Mouse (Mus musculus): ENCODE measurements around the gene Farp1.
"Not testable (repeated sequence)": the region's sequence is repeated elsewhere in the genome, so short reads cannot be mapped to it uniquely, and the experiment has no call there.

Farp1 gene

DNA sequence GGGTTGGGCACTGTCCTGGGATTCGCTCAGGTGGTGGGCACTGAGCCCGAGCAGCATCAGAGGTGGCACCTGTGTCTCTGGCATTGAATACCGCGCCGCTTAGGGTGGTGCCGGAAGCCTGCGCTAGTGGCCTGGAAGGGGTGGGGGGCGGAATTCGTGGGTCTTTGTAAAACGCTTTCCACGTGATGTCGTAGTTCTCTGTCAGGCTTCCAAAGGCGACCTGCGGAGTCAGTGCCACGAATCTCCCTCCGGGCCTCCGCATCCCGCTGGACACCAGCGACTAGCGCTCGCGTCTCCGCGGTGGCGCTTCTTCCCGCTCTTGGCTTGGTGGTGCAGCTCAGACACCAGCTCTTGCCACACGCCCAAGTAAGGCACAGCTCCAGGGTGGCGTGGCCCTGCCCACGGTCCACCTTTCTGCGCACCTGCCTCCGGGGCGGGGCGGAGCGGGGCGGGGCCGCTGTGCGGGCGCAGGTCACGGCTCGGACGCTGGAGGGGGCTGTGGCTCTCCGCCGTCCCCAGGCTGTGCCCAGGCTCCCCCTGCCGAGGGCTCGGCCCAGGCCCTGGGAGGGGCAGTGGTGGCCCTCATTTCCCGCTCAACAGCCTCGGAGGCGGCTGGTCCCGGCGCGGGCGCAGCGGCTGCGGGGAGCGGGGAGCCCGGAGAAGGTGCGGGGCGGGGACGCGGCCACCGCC, at the start of gene Farp1:
Gene Farp1, plus strand, starts transcription at position 228 of the 690 bp plus-strand sequence.
- peak; percentile 85 to 86 for DNase-seq (ENCODE audit: low spot score in 2 of 2)

DNA sequence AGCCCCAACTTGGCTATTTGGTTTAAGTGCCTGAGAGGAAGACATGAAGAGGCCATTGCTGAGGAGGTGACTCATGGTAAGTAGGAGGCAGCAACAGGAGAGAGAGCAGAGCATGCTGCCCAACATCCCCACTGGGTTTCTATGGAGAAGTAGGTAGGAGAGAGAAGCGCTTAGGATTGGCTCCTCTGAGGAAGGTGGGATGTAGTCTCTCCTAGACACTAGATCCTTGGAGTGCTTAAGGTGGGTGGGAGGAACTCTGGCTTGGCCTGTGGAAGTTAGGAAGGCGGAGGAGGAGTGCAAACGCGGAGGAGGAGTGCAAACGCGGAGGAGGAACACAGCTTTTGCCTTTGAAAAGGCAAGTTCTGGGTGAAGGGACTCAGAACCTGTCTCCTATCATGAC, 45.9 kb upstream of the Farp1 start:
- no peak for DNase-seq (ENCODE audit: low spot score in 2 of 2)

DNA sequence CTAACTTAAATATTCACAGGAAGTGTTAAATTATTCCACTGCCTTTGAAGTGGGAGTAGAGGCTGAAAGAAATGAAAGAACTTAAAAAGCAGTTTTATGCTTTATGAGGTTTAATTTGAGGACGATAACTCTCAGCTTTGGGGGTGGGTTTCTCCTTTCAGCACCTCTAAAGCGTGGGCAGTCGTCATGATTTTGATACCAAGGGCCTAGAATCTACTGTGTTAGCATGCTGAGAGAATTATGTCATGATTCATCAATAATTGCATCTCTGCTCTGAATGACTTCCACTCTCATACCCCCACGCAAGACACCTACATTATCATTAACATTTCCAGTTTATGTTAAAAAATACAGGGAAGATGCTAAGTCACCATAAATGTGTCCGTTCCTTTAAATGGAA, 37.3 kb upstream of the Farp1 start:
- no peak for DNase-seq (ENCODE audit: low spot score in 2 of 2)

DNA sequence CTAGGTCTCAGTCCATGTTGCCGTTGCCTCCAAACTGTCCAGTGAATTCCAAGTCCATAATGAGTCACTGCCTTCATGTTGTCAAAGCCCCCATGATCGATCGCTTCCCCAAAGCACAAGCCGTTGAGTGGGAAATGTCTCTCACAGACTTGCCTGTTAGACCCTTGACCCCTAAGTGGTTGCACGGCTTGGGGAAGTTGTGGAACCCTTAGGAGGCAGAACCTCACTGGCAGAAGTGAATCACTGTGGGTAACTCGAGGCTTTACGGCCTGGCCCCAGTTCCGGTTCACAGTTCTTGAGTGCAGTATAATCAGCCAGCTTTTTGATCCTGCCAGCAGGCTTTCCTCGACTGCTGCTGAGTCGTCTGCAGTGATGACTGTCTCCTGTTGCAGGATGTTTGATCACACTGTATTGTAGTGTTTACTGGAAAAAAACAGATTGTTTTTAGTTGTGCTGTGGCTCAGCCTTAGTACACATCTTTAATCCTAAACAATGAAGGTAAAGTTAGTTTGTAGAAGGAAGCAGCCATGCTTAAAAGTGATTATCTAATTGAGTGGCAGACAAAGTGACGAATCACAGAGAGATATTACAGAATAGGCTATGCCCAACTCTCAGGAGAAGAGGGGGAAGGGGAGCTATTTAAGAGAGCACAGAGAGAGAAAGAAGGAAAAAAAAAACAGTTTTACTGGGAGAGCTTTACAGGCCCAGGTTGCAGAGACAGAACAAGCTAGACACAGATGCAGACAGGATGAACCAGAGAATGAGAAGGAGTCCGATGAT, 34.2 kb upstream of the Farp1 start:
- DNase-seq (ENCODE audit: low spot score in 2 of 2), result no peak

DNA sequence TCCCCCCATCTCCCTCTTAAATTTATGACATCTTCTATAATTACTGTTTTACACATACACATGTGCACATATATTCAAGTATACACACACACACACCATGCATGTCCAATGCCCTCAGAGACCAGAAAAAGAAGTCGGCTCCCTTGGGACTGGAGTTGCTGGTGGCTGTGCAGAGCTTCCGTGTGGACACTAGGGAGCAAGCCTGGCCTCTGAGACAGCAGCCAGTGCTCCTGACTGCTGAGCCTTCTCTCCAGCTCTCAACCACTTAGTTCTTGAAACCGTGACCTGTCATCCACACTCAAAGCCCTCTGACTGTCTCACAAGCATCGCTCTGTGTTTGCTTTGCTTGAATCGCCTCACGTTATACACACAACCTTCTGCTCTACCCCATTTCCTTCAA, 29.4 kb upstream of the Farp1 start:
- no peak for DNase-seq (ENCODE audit: low spot score in 2 of 2)

DNA sequence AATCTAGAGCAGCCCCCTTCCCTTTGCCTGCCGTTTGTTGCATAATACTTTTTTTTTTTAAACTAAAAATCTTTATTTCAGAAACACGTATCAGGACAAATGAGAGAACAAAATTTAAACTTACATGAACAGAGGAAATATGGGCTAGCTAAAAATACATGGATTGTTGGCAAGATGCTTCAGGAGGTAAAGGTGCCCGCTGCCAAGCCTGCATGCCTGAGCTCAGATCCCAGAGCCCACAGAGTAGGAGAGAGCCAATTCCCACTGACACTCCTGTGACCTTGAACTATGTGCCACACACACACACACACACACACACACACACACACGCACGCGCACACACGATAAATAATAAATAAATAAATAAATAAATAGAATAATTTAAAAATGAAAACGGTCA, 29.0 kb upstream of the Farp1 start:
- DNase-seq (ENCODE audit: low spot score in 2 of 2), result no peak

DNA sequence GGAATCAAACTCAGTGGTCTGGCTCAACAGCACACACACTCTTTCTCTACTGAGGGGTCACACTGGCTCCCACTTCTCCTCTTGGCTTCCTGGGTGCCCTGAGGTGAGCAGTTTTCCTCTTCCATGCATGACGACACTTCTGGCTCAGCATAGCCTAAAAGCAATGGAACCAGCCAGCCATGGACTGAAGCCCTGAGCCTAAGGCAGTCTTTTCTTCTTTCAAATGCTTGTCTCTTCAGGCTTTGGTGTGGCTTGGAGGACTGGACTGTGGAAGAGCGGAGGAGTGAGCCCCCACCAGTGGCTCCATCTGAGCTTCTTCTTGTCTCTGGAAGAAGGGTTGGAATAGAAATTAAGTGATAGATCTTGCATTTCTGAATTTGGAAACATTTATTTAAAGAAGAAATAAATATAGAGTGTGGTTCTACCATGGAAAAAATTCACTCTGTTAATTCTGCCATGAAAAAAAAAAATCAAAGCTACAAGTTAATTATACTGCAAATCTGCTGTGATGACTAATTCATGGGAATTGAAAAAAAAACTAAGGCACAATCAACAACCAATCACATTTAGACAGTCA, 19.8 kb upstream of the Farp1 start:
- no peak for DNase-seq (ENCODE audit: low spot score in 2 of 2)

DNA sequence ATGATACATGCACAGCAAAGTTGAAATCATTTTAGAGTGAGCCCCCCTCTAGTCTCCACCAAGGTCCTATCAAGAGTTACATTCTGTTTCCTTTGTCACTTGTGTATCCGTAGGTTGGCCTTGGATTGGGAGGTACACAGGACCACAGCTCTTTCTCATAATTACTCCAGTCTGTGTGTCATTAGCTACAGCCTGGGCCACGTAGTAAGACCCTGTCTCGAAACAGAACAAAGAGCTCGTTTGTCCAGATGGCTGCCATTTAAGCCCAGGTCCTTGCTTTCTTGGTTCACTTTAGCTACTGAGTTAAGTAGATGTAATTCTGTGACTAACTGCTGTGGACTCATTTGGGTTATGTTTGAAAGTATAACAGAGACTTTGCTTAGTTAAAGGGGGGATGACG, 12.6 kb upstream of the Farp1 start:
- DNase-seq (ENCODE audit: low spot score in 2 of 2), result no peak

DNA sequence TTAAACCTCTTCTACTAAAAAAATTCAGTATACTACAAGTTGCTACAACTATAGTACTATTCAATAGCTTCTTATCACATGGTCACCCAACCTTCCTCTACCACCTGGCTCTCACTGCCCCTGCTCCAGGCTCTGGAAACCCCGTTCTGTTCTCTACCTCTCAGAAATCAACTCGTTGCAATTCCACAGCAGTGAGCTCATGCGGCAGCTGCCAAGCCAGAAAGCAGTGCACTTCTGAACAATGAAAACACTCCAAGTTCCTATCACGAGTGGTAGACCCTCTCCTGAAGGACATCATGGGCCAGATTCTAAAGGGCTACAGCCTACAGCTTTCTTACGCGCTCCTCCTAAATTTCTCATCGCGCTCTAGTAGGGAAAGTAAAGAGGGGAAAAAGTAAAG, 9.6 kb upstream of the Farp1 start:
- DNase-seq (ENCODE audit: low spot score in 2 of 2), result no peak

DNA sequence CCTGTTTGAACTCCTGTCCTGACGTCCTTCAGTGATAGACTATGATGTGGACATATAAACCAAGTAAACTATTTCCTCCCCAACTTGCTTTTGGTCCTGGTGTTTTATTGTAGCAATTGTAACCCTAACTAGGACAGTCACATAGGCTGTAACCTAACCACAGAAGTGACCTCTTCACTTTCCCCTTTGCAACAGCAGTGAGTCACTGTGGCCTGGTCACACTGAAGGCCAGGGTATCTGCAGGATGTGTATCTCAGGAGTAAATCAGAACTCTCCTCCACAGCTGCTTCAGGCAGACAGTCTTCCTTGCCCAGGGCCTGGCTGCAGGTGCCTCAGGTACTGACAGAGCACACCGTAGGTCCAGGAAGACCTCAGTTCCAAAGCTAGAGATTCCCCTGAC, 3.6 kb upstream of the Farp1 start:
- DNase-seq (ENCODE audit: low spot score in 2 of 2), result no peak

DNA sequence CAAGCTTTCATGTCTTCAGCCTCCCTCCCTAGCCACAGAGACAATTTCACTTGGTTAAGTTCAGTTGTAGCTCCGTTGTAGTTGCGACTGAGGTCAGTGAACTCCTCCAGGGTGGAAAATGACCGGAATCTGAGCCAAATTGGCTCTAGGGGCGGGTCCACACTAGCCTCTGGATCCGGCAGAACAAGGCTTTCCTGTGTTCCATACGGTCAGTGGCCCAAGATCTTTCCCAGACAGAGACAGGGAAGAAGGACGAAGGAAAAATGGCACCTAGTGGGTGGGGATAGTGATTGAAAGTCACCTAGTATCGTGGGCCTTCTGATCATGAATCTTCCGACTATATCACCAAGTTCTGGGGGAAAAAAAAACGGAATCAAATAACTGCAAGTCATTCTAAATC, 475 bp upstream of the Farp1 start:
- no peak for DNase-seq (ENCODE audit: low spot score in 2 of 2)

DNA sequence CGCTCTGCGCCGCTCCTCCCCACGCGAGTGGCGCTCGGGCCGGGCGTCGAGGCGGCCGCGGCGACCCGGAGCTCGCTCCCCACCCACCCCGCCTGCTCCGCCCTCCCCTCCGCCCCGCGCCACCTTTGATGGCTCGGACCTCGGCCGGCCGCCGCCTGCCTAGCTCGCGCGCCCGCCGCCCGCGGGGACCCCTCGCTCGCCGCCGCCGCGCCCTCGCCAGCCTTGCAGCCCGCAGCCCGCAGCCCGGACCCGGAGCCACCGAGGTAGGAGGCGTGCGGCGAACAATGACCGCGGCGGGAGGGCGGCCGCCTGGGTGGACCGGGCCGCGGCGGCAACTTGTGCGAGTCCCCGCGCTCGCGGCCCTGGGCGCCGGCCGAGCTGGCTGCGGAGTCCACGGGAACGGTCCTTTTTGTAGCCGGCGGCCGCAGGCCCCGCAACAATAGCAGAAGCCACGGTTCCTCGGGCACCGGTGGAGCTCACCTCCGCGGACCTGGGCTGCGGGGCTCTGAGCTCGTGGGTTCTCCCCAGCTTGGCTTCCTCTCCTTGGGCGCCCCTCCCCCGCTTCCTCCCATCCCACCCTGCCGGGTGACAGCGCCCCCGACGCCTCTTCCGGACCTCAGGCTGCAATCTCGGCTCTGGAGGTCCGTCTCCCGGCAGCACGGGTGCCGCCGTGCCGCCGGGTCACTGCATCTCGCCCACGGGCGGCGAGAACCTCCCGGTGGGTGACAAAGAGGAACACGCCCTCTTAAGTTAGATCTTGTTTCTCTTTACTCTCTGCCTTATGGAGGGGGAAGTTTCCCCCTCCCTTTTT, 868 bp downstream of the Farp1 start:
- DNase-seq (ENCODE audit: low spot score in 2 of 2), result peak; percentile 58 to 66

DNA sequence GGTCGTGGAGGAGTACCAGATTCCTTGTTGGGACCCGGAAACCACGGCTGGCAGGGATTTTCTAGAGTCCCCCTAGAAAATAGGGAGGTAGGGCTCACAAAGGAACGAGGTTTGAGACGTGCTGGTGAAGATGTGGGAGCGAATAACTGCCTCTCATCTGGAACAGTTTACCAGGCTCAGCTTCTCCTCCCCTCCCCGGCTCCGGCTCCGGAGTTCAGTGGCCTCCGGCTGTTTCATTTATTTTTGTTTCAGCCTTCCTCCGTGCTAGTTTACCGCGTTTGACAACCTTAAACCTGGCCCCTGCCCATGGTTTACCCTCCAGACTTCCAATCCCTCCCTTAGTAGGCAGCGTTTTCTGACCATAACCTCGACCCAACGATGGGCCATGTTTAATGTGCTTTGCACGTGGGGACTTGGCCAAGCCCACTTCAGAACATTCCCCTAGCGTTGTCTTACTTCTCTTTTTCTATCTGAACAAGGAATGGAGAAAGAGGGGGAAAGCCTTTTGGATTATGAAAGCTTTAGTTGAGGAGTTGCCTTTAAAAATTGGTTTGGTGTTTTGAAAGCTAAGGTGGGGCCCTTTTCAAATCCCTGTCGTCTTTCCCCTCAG, 1.7 kb downstream of the Farp1 start:
- no peak for DNase-seq (ENCODE audit: low spot score in 2 of 2)

DNA sequence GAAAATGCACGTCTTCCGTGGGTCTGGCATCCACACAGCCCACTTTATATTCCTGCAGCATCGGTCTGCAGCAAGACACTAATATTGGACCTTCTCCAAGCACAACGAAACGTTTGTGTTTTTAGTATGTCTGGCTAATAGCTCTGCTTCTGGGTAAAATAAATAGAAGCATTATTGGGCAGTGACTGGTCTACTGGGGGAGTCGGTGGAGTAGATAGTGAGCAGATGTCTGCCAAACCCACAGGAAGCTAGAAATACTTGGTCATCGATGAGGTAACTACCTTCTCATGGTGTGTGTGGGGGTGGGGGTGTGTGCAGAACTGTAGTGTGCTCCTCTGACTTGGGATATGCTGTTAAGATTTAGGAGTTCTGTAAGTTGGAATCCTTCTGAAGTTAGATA, 2.3 kb downstream of the Farp1 start:
- no peak for DNase-seq (ENCODE audit: low spot score in 2 of 2)

DNA sequence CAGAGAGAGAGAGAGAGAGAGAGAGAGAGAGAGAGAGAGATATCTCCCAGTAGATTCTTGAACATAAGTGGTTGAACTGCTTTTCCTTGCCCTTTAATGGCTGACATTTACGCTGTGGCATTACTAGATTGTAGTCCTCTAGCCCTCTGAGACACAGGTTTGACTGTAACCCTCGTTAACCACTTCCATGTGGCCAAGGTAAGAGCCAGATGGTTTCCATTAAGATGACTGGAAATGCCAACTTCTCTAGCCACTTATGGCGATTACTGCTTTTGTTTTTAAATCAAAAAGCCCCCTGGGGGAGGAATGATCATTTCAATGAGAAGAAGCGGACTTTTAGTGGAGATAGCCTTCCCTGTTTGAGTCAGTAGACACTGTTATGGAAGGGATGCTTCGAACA, 3.7 kb downstream of the Farp1 start:
- no peak for DNase-seq (ENCODE audit: low spot score in 2 of 2)

DNA sequence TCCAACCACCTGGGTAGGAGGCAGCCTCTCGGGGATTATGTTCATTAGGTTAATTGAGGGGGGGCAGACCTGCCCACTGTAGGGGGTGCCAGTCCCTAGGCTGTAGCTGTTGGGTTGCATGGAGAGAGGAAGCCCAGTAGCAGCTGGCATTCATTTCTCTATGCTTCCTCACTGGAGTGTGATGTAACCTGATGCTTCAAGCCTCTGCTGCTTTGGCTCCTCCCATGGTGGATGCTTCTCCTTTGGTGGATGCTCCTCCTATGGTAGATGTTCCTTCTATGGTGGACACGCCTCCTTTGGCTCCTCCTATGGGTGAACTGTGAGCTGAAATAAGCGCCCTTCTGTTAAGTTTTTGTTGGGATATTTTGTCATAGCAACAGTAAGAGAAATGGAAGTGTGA, 9.1 kb downstream of the Farp1 start:
- DNase-seq (ENCODE audit: low spot score in 2 of 2), result no peak

DNA sequence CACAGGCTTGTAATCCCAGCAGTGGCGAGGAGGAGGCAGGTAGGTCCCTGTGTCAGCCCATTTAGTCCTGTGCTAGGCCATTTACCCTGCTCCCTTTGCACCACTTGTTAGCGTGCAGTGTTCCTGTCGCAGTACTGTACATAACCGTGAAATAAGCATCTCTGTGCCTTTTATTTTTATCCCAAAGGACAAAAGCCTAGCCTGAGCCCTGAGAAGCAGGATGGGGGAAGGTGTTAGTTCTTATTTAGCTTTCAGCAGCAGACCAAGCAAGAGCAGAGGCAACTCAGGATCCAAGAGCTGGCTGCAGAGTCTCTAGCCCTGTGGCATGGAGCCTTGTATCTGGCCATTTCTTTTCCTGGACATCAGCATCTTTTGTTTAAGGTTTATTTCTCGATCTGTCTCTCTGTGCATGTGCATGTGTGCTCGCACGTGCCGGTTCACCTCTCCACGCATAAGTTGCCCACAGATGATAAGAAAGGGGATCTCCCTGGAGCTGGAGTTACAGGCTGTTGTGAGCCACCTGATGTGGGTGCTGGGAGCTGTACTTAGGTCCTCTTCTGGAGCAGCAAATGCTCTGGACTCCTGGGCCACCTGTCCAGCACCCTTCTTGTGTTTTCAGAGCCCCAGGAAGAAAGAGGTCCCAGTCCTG, 11.4 kb downstream of the Farp1 start:
- no peak for DNase-seq (ENCODE audit: low spot score in 2 of 2)

DNA sequence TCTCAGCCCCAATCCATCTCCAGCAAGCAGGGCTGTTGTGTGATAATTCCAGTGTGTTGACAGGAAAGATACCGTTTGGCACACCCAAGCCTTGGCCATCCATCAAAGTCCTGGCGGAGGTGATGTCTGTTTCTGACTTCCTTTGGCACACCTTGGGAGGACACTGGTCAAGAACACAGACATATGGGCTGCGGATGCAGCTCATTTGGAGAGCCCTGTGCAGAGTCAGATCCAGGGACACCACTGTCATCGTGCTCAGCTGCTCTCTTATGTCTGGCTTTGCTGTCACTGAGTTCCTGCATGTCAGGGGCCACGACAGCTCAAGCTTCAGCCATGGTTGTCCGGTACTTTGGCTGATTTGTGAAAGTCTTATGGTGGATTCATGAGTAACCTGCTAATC, 12.8 kb downstream of the Farp1 start:
- DNase-seq (ENCODE audit: low spot score in 2 of 2), result no peak

DNA sequence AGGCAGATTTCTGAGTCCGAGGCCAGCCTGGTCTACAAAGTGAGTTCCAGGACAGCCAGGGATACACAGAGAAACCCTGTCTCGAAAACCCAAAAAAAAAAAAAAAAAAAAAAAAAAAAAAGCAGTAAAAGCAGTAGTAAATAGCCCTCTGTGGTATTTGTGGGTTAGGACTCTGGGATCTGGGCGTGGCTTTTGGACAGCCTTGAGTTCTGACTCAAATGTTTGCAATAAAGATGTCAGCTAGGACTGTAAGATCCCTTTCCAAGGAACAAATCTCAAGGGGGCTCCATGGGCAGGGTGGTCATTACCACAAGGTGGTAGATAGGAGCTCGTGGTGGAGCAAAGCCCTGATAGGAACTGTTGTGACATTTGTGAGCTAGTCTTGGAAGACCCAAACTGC, 16.0 kb downstream of the Farp1 start:
- not testable (repeated sequence) for DNase-seq (ENCODE audit: low spot score in 2 of 2)

DNA sequence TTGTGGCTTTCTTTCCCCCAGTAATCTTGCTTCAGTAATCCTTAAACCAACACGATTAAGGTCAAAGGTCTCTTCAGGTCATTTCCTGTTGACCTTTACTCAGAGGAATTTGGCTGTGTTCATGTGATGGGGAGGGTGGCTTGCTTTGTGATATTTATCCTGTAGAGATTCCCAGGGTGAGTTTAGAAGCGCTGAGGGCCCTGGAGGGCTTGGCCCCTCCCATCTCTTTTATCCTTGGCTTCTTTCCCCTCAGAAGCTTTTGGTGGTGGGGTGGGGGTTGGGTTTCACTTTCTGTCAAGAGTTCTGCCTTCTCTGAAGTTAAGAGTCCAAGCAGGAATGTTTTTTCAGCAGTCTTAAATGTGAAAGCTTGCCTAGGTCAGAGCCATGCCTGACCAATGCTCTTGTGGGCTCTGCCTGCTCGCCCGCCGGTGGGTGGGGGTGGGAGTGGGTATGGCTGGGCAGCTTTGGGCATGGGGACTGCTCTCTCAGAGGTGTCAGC, 18.1 kb downstream of the Farp1 start:
- no peak for DNase-seq (ENCODE audit: low spot score in 2 of 2)

DNA sequence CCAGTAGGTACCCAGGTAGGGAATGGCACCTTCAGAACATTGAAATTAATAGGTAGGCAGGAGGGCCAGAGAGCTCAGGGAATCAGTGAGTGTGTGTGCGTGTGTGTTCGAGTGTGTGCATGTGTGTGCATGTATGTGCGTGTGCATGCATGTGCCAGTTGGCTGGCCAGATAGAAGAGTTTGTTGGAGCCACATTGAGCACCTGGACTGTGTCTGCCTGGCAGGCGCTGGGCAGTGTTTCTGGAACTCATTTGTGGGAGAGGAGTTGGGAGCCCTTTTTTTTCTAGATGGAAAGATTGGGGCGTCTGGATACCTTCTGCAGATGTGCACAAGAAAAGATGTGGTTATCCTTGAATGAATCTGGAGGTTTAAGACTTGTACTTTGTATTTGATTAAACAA, 19.1 kb downstream of the Farp1 start:
- no peak for DNase-seq (ENCODE audit: low spot score in 2 of 2)

Data from urinary bladder, postnatal 4 days (tissue).